Mouse (Mus musculus) stomach, embryonic 14.5 days (tissue): ENCODE measurements around the gene Pou2f1. TPM values are rescaled to one million over a fixed set of nuclear protein-coding genes. Genes with fewer than 3 reads are reported as not detected.

Experiments used
- ATAC-seq: fragments of 200-750 bp; cut with Nextera tagmentation; 2 replicates; pipeline ENCODE4 v1.8.0; 2017; ENCODE audit warnings: low read depth, moderate TSS enrichment; ENCODE audit not compliant: insufficient number of reproducible peaks, insufficient read depth, low FRiP score
- H3K27ac ChIP-seq: fragments of 300-500 bp; sonication (generic); 2 replicates; pipeline ENCODE4 v1.5.1; 2014; ENCODE audit warnings: mild to moderate bottlenecking, low read length, moderate library complexity, mixed read lengths
- H3K27me3 ChIP-seq: fragments of 300-500 bp; sonication (generic); 2 replicates; pipeline ENCODE4 v1.6.1; 2014; ENCODE audit warnings: low read length, control low read depth, mixed read lengths; ENCODE audit not compliant: control insufficient read depth, insufficient read depth
- H3K36me3 ChIP-seq: fragments of 300-500 bp; sonication (generic); 2 replicates; pipeline ENCODE4 v1.6.1; 2014; ENCODE audit warnings: mild to moderate bottlenecking, control low read depth, low read length, moderate library complexity, mixed read lengths; ENCODE audit not compliant: control insufficient read depth, insufficient read depth
- H3K4me1 ChIP-seq: fragments of 300-500 bp; sonication (generic); 2 replicates; pipeline ENCODE4 v1.6.1; 2014; ENCODE audit warnings: low read length, control low read depth, mixed read lengths; ENCODE audit not compliant: control insufficient read depth, insufficient read depth
- H3K4me2 ChIP-seq: fragments of 300-500 bp; sonication (generic); replicated peaks from 2 replicates; pipeline ENCODE4 v1.6.1; 2014; ENCODE audit warnings: low read depth, low read length, control low read depth
- H3K4me3 ChIP-seq: fragments of 300-500 bp; sonication (generic); 2 replicates; pipeline ENCODE4 v1.5.1; 2014; ENCODE audit warnings: low read depth, low read length, control low read depth
- H3K9ac ChIP-seq: fragments of 300-500 bp; sonication (generic); replicated peaks from 2 replicates; pipeline ENCODE4 v1.6.1; 2014; ENCODE audit warnings: low read depth, mild to moderate bottlenecking, control low read depth, low read length, moderate library complexity, mixed read lengths
- H3K9me3 ChIP-seq: fragments of 300-500 bp; sonication (generic); 2 replicates; pipeline ENCODE4 v1.6.1; 2016; ENCODE audit warnings: low read depth, low read length, control low read depth; ENCODE audit not compliant: control insufficient read depth
- WGBS: fragments of 180-500 bp; shearing (Covaris S2); extraction: QIAGEN DNeasy Blood & Tissue Kit; methylation state at CpG from one replicate; pipeline ENCODE4 v1.1.7; 2014; 5-methylcytosine and 5-hydroxymethylcytosine counted together
- polyA plus RNA-seq: library from polyadenylated mRNA; unstranded; fragments of >200 nt; fragmentation: Nextera tagmentation; extraction: Ambion mirVana; gene quantifications from 2 replicates; pipeline ENCODE4 v1.2.1, GENCODE M21; 2014

Gene Pou2f1
- polyA plus RNA-seq, 1 experiment from 2014 or later, result 21.6 TPM

DNA sequence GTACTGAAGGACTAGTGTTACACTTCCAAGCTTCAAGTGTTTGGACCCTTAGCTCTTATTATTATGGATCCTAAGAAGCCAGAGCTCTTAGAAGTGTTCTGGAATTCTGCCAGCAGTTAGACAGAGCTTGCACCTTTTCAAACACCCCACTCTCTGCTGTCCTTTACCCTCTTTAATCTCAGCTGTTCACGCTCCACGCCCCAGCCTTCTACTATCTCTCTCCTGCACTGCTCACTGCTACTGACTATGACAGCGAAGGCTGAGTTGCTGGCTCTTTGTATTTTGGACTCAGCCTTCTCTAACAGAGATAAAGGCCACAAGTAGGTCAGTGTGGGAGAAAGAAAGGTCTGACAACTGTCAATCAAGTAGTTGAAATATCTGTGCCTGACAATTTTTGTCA is 17.3 kb downstream of the Pou2f1 start:
- no peak for ATAC-seq
- Histone ChIP-seq H3K36me3 (no peaks in the 10 kb centered on the region), H3K4me2 (no peak overlapping the region), H3K9ac (no peak overlapping the region), H3K4me3 (no peak overlapping the region), H3K27me3 (no peaks in the 10 kb centered on the region), H3K27ac (no peak overlapping the region), H3K4me1 (no peaks in the 10 kb centered on the region), H3K9me3 (no peaks in the 10 kb centered on the region)
- 61% methylated on average over 3 of the region's 3 CpGs for WGBS

DNA sequence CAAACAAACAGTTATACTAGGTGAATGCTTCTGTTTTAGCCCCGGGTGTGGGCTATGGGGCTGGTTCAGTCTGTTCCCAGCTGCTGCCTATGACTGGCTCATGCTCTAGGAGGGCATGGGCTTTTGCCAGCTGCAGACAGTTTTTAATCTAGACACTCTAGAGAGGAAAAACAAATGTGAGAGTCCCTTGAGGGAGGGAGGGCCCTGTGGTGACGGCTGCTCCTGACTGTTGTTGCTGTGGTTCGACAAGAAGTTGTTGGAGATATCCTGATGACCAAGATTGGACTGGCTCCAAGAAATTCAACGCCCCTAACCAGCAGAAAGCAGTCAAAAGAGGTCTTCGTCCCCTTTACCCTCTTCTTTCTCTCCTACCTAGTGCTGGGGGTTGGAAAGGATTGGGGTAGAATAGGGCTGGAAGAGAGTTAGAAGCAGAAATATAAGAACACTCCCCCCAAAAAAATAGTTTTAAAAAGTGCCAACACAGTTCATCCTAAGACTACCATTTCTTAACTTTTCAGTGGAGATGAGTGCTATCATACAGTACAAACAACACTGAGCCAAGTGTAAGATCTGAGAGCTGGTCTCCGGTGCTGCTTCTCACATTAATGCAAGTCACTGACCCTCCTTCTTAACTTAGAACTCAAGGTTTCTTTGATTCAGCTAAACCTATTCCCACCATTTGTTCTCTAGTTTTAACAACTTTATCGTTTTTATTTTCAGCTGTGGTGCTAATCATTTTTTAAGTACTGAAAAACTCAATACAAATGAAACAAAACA is 25.6 kb downstream of the Pou2f1 start:
- Histone ChIP-seq H3K27me3 (no peaks in the 10 kb centered on the region), H3K27ac (no peak overlapping the region), H3K36me3 (no peaks in the 10 kb centered on the region), H3K9ac (no peak overlapping the region), H3K4me3 (no peak overlapping the region), H3K9me3 (no peaks in the 10 kb centered on the region), H3K4me1 (0 out of 2 replicates have a peak, but pooled peaks cover 4% of the 10 kb centered on the region), H3K4me2 (no peak overlapping the region)
- 62% methylated on average over 7 of the region's 7 CpGs for whole genome bisulfite sequencing
- no peak for ATAC-seq

DNA sequence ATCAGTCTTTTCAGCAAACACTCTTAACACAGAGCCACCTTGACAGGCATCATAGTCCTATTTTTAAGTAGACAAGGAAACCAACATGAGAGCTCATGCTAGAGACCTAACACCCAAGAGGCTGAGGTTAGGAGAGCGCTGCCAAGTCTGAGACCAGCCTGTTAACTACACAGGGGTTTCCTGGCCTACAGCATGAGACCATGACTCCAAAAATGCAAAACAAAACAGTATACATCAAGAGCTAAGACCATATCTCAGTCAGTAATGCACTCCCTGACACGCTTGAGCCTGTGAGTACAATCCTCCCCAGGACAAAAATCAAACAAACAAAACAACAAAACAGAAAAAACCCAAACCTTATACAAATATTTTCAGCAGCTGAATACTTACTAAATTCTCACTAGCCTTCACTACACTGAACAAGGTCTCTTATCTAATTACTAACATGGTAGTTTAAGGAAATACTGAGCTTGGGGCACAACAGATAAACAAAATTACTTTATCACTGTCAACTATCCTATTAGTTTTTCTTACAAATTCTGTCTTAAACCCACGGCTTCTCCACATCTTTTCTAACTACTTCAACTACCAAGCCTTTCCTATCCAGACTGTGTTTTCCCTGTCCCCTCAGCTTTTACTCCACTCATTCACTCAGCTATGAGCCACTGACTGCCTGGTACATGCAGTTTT is 33.3 kb downstream of the Pou2f1 start:
- Histone ChIP-seq H3K36me3 (no peaks in the 10 kb centered on the region), H3K4me2 (no peak overlapping the region), H3K27ac (no peak overlapping the region), H3K9me3 (no peaks in the 10 kb centered on the region), H3K4me3 (no peak overlapping the region), H3K27me3 (no peaks in the 10 kb centered on the region), H3K9ac (no peak overlapping the region), H3K4me1 (0 out of 2 replicates have a peak, but pooled peaks cover 3% of the 10 kb centered on the region)
- WGBS, result 83% methylated on average over 3 of the region's 3 CpGs
- ATAC-seq, result no peak

DNA sequence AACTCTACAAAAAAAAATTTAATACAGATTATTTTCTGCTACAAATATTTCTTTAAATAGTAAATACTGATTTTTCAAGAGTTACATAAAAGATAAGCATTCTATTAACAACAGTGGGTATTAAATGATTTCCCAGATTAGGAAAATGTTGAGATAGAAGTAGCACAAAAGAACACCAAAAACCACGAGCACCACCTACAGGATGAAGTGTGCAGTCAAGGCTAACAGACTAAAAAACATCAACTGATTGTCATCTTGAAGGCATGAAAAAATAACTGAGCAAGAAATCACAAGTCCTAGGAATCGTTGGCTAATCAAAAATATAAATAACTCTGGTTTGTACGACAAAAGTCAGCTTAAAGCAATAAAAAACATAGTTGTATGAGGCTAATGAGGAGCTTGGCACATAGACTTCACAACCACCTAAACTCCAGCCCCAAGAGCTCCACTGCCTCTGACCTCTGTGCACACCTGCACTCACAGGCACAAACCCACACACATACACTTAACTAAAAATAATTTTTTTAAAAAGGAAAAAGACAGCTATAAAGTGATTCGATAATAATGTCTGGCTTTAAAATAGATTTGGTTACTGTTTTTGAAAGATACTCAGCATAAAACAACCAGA is 35.3 kb downstream of the Pou2f1 start:
- H3K4me2 ChIP-seq, result no peak overlapping the region
- ATAC-seq, result no peak
- WGBS, result 44% methylated on average over 4 of the region's 4 CpGs
- H3K9ac ChIP-seq, result no peak overlapping the region
- no peak overlapping the region for H3K27ac ChIP-seq
- no peaks in the 10 kb centered on the region for H3K9me3 ChIP-seq
- no peak overlapping the region for H3K4me3 ChIP-seq
- no peaks in the 10 kb centered on the region for H3K36me3 ChIP-seq
- 0 out of 2 replicates have a peak, but pooled peaks cover 3% of the 10 kb centered on the region for H3K4me1 ChIP-seq
- H3K27me3 ChIP-seq, result no peaks in the 10 kb centered on the region

DNA sequence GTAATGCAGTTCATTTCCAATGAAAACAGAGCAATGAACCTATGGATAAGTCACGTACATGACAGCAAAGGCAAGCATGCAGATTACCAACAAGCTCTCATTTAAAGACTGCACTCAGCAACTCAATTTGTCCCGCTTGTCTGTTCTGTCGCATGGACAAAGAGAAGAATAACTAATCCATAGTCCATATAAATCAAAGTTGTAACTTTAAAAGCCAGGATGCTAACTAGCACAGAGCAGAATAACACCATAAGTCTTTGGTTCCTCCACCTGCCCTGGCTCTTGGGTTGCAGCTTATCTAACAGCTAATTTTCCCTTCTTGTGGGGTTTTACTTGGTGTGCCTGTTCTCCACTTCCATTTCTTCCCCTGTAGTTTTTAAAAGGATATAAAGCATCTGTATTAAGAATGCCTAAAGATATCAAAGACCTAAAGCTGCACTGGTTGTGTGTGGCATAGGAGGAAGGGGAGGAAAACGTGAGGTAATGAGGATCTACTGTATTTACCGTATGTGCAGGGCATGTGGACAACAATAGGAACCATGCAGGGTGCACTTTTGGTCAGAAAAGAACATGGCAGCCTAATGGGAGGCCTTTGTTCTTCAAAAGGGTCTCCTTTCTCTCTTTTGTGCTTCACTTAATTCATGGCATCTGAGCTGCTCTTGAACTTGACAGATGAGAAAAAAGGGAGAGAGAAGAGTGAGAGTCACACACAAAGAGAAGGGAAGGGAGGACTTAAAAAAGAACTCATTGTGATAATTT is 36.1 kb downstream of the Pou2f1 start:
- Histone ChIP-seq H3K4me3 (no peak overlapping the region), H3K27ac (no peak overlapping the region), H3K9ac (no peak overlapping the region), H3K9me3 (no peaks in the 10 kb centered on the region), H3K36me3 (no peaks in the 10 kb centered on the region), H3K4me1 (0 out of 2 replicates have a peak, but pooled peaks cover 3% of the 10 kb centered on the region), H3K4me2 (no peak overlapping the region), H3K27me3 (no peaks in the 10 kb centered on the region)
- 83% methylated on average over 5 of the region's 5 CpGs for WGBS
- ATAC-seq, result no peak

DNA sequence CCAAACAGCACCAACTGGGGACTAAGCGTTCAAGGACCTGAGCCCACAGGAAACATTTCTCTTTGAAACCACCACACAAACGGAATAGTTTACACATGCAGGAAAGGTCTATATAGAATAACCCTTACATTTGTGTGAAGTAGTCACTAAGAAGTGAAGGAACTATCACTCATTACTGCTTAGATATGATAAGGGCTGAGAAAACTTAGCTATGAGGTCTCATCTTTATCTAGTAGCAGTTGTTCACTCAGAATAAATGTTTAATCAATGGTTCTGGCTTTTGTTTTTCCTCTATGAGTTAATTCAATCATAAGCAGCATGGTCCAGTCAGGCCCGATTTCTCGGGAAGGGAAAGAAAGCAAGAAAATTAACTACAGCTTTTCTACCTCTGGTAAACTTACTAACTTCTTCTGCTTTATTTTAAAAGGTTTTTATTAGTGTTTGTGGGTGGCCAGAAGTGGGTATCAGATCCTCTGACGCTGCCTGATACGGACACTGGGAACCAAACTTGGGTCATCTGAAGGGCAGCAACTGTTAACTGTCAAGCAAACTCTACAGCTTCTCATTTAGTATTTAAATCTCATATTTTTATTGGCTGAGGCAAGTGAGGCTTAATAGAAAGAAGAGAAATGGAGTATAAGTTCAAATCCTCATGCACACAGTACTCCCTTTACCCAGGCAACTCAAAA is 40.7 kb downstream of the Pou2f1 start:
- 0 out of 2 replicates have a peak, but pooled peaks cover 3% of the 10 kb centered on the region for H3K4me1 ChIP-seq
- no peaks in the 10 kb centered on the region for H3K9me3 ChIP-seq
- H3K36me3 ChIP-seq, result no peaks in the 10 kb centered on the region
- 64% methylated on average over 6 of the region's 6 CpGs for WGBS
- no peak for ATAC-seq
- no peaks in the 10 kb centered on the region for H3K27me3 ChIP-seq
- no peak overlapping the region for H3K4me2 ChIP-seq
- H3K4me3 ChIP-seq, result no peak overlapping the region
- no peak overlapping the region for H3K9ac ChIP-seq
- H3K27ac ChIP-seq, result no peak overlapping the region

DNA sequence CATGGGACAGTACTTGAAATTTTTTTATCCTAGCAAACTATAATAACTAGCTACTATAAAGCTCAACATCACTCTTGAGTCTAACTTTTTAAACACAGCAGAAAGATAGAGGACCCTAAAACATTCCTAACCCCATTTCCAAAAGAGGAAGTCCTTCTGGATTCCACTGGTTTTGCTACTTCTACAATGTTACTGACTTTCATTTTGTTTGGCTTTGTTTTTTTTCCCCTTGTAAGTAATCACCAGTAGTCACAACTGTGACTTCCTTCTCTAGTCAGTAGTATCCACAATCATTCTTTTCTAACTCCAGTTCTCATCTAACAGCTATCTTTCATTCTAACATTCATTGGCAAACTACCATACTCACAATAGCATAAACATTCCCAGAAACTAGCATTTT is 44.3 kb downstream of the Pou2f1 start:
- no peak overlapping the region for H3K4me3 ChIP-seq
- no peak overlapping the region for H3K27ac ChIP-seq
- no peak overlapping the region for H3K4me2 ChIP-seq
- H3K4me1 ChIP-seq, result no peaks in the 10 kb centered on the region
- no peaks in the 10 kb centered on the region for H3K36me3 ChIP-seq
- no peaks in the 10 kb centered on the region for H3K9me3 ChIP-seq
- no peak for ATAC-seq
- no peaks in the 10 kb centered on the region for H3K27me3 ChIP-seq
- no peak overlapping the region for H3K9ac ChIP-seq
